Mouse (Mus musculus): ENCODE measurements around the gene Map7.

- TF ChIP-seq CTCF (IDR thresholded peaks at IDR 0.05; ENCODE audit: borderline replicate concordance, insufficient read depth, low read depth, low read length) (no peak), POLR2A (IDR thresholded peaks at IDR 0.05; ENCODE audit: borderline replicate concordance, insufficient read depth, low read length) (no peak)
These were observed 42.0 kb downstream of the Map7 start for GRCm38 (mm10) chr10:20190139-20190747.
